Mouse (Mus musculus) gastrocnemius, postnatal 25 days (tissue): ENCODE data around the gene Pacs1. TPM values are rescaled to one million over a fixed set of nuclear protein-coding genes. Genes with fewer than 3 reads are reported as not detected.

Experiments
- DNase-seq: peaks from one replicate; pipeline ENCODE4 v3.0.0; 2022
- long read RNA-seq, 2 experiments: library from polyadenylated mRNA; stranded (forward); transcript quantifications; one replicate each; pipeline ENCODE4 v2.0.0; 2021
- total RNA-seq, 2 experiments: library from RNA; stranded (reverse); gene quantifications; 1 replicate in 1 of 2; 2 replicates in 1 of 2; pipeline ENCODE4 v1.2.3; 2021

Pacs1 gene
- total RNA-seq = 1 to 10 TPM; 5.6 to 6.5 TPM
- long read RNA-seq, experiment 1, full-length matches to known transcripts = 1 of 3 reads
- long read RNA-seq, experiment 1, partial matches to known transcripts = 0 of 3 reads
- long read RNA-seq, experiment 1, other reads (novel, unspliced or antisense) = 2 of 3 reads
- long read RNA-seq, experiment 2, full-length matches to known transcripts = 8 of 9 reads
- long read RNA-seq, experiment 2, partial matches to known transcripts = 0 of 9 reads
- long read RNA-seq, experiment 2, other reads (novel, unspliced or antisense) = 1 of 9 reads

- peak; percentile 90 for DNase-seq
Measured at GRCm38 (mm10) chr19:5272801-5273733, at the start of gene Pacs1. Gene Pacs1, minus strand, starts transcription at chr19:5273119.

GRCm38 (mm10) chr19:5313189-5313588 is 40.3 kb upstream of the Pacs1 start:
- DNase-seq = no peak

GRCm38 (mm10) chr19:5309025-5309424 is 36.1 kb upstream of the Pacs1 start:
- DNase-seq = no peak

- DNase-seq = no peak
Measured at GRCm38 (mm10) chr19:5306968-5307734, 34.2 kb upstream of the Pacs1 start.

GRCm38 (mm10) chr19:5306279-5306678 is 33.4 kb upstream of the Pacs1 start:
- DNase-seq = no peak

GRCm38 (mm10) chr19:5302455-5302854 is 29.5 kb upstream of the Pacs1 start:
- peak; percentile 19 for DNase-seq

GRCm38 (mm10) chr19:5300588-5300987 is 27.7 kb upstream of the Pacs1 start:
- DNase-seq = no peak

GRCm38 (mm10) chr19:5297903-5298800 is 25.2 kb upstream of the Pacs1 start, which contains the start of gene Gal3st3:
Gene Gal3st3, plus strand, starts transcription at chr19:5298331.
- DNase-seq = no peak

GRCm38 (mm10) chr19:5296630-5297029 is 23.7 kb upstream of the Pacs1 start:
- DNase-seq = no peak

GRCm38 (mm10) chr19:5295736-5296075 is 22.8 kb upstream of the Pacs1 start:
- DNase-seq = no peak

GRCm38 (mm10) chr19:5294972-5295735 is 22.2 kb upstream of the Pacs1 start, which contains the start of gene Sf3b2:
Gene Sf3b2, minus strand, starts transcription at chr19:5295455.
- DNase-seq = peak; percentile 98

GRCm38 (mm10) chr19:5278381-5278780 is 5.5 kb upstream of the Pacs1 start:
- DNase-seq = no peak

GRCm38 (mm10) chr19:5277140-5277539 is 4.2 kb upstream of the Pacs1 start:
- no peak for DNase-seq

- DNase-seq = no peak
Measured at GRCm38 (mm10) chr19:5276531-5276930, 3.6 kb upstream of the Pacs1 start.

- no peak for DNase-seq
Measured at GRCm38 (mm10) chr19:5275736-5276135, 2.8 kb upstream of the Pacs1 start.

- DNase-seq = no peak
Measured at GRCm38 (mm10) chr19:5274641-5275040, 1.7 kb upstream of the Pacs1 start.

GRCm38 (mm10) chr19:5273916-5274315 is 997 bp upstream of the Pacs1 start:
- DNase-seq = no peak

GRCm38 (mm10) chr19:5272326-5272795 is 558 bp downstream of the Pacs1 start:
- DNase-seq = peak; percentile 48

GRCm38 (mm10) chr19:5271430-5271829 is 1.5 kb downstream of the Pacs1 start:
- DNase-seq = no peak

GRCm38 (mm10) chr19:5269392-5269791 is 3.5 kb downstream of the Pacs1 start:
- DNase-seq = no peak
